Mouse (Mus musculus): ENCODE measurements around the gene Car14.
"Not testable (repeated sequence)": the region's sequence is repeated elsewhere in the genome, so short reads cannot be mapped to it uniquely, and the experiment has no call there.

The Car14 gene

GRCm38 (mm10) chr3:95924185-95924584 is 19.7 kb upstream of the Car14 start:
- DNase-seq (ENCODE audit: low spot score) = no peak

GRCm38 (mm10) chr3:95923429-95923828 is 18.9 kb upstream of the Car14 start:
- DNase-seq (ENCODE audit: low spot score) = not testable (repeated sequence)

- DNase-seq (ENCODE audit: low spot score) = not testable (repeated sequence)
Observed at GRCm38 (mm10) chr3:95920532-95920931, 16.0 kb upstream of the Car14 start.

DNA sequence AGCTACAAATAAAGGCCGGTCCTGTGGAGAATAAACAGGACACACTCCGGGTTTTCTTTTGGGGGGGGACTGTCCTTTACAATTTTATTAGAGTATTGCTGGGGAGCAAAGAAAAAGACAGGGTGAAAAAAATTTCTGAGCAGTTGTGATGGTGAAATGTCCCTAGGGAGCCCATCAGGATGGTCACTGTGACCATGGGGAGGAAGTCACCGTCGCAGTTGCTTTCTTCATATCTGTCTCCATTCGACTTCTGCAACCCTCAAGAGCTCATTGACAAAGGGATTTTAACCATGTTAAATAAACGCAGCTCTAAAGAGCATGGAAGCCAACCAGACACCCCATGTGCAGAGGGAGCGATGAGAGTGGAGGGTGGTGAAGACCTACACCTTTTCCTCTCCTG is 12.3 kb upstream of the Car14 start:
- DNase-seq (ENCODE audit: low spot score) = no peak

- DNase-seq (ENCODE audit: low spot score) = no peak
Observed at GRCm38 (mm10) chr3:95914706-95915105, 10.2 kb upstream of the Car14 start.

DNA sequence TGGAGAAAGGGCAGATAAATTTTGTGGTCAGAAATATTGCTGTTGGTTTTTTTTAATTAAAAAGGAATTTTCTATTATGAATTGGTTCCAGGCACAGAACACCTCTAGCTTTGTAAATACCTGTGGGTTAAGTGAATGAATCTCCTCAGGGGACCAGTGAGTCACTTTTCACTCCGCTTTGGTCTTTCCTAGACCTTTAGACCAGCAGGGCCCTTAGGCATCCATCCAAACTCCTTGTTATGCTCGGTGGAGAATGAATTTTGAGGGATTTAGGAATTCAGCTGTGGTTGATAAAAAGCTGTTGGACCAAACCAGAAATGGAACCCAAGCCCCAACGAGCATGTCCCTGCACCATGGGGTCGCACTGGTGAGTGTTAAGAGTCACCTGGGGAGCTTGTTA is 3.1 kb upstream of the Car14 start:
- DNase-seq (ENCODE audit: low spot score) = no peak

DNA sequence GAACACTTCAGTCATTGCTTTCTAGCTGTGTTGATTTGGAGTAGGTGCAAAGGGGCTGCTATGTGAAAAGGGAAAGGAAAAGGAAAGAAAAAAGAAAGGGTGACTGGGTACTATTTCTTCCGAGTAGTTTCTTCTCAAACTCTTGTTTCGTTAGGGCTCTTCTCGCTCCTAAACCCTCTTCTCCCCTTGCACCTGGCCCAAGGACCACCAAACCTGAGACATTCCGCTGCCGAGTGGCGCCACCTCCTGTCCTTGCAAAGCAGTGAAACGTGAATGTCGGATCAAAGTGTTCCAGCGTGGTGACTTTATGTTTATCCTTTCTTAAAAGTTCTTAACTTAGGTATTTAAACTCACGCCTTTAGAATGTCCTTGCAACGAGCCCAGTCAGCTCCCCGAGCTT is 2.4 kb upstream of the Car14 start:
- peak; percentile 90 for DNase-seq (ENCODE audit: low spot score)

- DNase-seq (ENCODE audit: low spot score) = peak; percentile 87
Observed at GRCm38 (mm10) chr3:95905940-95906492, 1.5 kb upstream of the Car14 start.

- DNase-seq (ENCODE audit: low spot score) = peak; percentile 84
Observed at GRCm38 (mm10) chr3:95905146-95905939, 852 bp upstream of the Car14 start.

GRCm38 (mm10) chr3:95903753-95904502 is 563 bp downstream of the Car14 start:
- peak; percentile 72 for DNase-seq (ENCODE audit: low spot score)

DNA sequence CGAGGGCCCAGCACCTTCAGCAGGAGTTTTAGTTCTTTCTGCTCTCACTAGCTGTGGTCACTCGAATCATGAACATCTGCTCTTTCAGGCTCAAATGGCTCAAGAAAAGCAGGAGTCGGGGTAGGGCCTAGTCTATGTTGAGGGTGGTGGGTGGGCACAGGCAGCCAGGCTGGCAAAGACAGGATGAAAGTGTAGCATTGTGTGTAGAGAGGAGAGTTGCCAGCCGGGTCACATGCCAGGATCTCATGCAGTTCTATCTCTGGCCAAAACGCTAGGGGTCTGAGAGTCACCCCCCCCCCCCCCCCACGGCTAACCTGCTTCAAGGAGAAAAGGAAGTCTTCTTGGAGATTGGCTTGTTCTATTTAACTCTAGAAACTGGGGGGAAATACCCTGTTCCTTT is 1.8 kb downstream of the Car14 start:
- no peak for DNase-seq (ENCODE audit: low spot score)

DNA sequence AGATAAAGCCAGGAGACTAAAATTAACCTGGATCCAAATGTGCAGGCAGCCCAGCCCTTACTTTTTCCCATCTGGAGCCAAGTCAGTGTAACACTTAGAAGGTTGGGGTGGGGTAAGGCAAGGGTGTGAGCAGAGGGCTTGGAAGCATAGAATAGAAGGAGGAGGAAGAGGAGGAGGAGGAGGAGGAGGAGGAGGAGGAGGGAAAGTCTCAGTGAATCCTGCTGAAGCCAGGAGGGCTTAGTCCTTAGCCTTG is 2.2 kb downstream of the Car14 start:
- no peak for DNase-seq (ENCODE audit: low spot score)

GRCm38 (mm10) chr3:95901616-95902372 is 2.7 kb downstream of the Car14 start:
- no peak for DNase-seq (ENCODE audit: low spot score)

DNA sequence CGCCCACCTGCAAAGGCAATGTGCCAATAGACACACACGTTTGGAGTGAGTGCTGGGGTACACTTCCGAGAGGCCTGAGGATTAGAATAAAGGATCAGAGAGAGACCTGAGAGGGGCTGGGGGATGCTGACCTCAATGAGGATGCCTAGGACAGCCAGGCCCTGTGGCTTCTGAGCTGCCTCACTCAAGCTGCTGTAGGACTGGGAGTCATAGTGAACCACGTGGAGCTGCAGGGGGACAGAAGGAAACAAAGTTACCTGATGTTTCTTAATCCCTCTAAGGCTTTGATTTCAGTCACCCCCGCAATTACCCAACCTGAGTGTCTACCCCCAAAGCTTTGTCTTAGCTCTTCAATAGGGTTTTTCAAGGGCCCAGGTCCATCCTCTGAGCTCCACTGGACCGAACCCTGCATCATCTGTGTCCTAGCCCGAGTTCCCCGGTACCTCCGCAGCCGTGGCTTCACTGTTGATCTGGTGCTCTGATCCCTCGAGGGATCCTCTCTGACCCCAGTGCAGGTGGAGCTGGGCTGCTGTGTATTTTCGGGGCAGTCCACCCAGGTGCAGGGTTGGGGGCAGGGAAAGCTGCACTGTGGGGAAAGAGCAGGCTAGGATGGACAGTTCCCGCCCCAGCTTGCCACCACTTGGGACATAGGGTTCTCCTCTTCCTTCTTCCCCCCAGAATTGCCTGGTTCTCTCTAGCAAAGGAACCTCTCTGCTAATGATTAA is 4.5 kb downstream of the Car14 start:
- DNase-seq (ENCODE audit: low spot score) = no peak

GRCm38 (mm10) chr3:95895501-95895900 is 9.0 kb downstream of the Car14 start:
- not testable (repeated sequence) for DNase-seq (ENCODE audit: low spot score)

DNA sequence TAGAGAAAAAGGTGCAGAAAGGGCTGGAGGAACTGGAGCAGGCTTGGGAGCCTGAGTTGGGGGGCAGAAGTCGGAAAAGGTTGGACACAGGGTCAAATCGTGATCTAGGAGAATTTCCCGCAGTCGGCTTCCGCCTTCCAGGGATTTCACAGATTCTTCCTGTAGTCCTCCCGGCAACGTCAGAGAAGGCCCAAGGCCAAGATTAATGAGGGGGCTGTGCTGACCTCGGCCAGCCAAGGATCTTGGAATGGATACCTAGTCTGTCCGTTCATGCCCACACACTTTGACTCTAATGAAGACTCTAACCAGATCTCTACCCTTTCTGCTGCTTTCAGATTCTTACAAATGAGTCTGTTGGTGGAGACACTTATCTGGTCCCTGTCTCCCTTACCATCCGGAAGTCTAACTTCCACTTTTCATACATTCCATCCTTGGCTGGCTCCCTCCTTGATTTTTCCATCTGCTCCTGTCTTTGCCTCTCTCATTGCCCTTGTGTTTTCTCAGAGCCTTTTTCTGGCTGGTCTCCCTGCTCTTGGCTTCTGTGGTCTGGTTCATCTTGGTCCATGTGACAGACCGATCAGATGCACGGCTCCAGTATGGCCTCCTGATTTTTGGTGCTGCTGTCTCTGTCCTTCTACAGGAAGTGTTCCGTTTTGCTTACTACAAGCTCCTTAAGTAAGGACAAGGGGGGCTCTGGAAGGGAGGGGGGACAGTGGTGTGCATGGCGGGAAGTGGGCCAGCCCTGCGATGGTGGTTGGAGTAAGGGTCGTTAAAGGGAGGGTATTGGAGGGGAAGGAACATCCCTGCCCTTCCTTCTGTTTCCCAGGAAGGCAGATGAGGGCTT is 10.0 kb downstream of the Car14 start:
- DNase-seq (ENCODE audit: low spot score) = peak; percentile 67

- peak; percentile 97 for DNase-seq (ENCODE audit: low spot score)
Observed at GRCm38 (mm10) chr3:95893606-95894316, 10.7 kb downstream of the Car14 start, which contains the start of gene Aph1a. TSS of gene Aph1a (plus strand) at chr3:95893969.

DNA sequence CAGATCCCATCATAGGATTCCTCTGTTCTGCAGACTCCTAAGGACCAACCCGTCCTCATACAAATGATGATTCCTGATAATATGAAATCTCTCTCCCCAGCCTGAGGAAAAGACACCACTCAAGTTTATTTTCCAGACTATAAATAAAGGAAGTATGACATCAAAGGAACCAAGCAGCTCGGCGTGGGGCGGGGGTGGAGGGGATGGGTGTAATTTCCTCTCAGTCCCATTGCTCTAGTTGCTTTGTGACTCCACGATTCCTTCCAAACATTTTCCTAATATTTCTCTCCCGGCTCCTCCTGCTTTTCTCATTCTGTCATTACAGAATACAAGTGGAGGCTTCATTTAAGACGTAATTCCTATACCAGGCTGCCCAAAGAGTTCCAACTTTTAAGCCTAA is 11.4 kb downstream of the Car14 start:
- DNase-seq (ENCODE audit: low spot score) = no peak

GRCm38 (mm10) chr3:95892066-95893052 is 12.1 kb downstream of the Car14 start:
- no peak for DNase-seq (ENCODE audit: low spot score)
